Mouse (Mus musculus) spleen, adult 12 weeks (tissue): ENCODE data around the gene 9130213A22Rik.
A peak's percentile ranks its signal among the peaks of the same experiment; 100 is the strongest.

Experiments used
- DNase-seq: peaks from one replicate; pipeline ENCODE4 v3.0.0; 2022; ENCODE audit warnings: low spot score

Gene 9130213A22Rik

DNA sequence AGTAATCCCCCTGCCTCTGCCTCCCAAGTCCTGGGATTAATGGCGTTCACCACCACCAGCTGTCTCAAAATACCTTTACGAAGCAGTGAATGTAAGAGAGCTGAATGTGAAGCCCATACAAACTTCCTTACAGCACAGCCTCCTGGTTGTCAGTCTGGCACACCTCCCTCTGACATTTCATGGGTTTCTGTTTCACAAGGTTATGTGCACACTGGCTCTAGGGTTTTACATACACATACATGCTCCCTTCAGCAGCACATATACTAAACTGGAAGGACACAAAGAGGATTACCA lies 47.7 kb downstream of the 9130213A22Rik start:
- no peak for DNase-seq

DNA sequence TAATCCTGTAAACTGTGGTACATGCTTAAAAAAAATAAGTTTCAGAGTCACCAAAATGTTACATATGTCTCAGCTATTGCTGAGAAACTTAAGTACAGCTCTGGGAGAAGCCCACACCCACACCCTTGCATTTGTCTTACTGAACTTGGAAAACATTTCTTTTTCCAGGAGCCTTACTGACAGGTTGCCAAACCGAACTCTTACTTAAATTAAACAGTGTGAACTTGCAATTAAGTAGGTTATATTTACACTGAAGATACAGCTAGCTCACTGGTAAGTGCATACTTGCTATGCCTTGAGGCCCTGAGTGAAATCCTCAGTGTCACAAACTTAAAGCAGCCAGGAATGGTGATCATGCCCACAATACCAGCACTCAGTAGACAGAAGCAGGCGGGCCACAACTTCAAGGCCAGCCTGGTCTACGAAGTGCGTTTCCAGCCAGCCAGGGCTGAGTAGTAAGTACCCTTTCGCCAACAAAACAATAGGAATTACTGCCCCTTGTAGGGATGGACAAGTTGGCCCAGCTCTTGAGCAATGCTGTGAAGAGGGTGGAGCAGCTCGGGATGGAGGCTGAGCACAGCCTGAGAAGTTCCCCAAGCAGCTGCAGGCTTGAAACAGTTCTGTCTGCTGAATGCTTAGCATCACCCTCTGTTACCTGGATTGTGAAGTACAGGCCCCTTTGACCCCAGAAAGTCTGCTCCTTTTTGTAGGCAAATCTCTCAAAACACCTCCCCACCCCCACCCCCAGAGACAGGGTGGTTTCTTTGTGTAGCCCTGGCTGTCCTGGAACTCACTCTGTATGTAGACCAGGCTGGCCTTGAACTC lies 48.2 kb downstream of the 9130213A22Rik start:
- no peak for DNase-seq

DNA sequence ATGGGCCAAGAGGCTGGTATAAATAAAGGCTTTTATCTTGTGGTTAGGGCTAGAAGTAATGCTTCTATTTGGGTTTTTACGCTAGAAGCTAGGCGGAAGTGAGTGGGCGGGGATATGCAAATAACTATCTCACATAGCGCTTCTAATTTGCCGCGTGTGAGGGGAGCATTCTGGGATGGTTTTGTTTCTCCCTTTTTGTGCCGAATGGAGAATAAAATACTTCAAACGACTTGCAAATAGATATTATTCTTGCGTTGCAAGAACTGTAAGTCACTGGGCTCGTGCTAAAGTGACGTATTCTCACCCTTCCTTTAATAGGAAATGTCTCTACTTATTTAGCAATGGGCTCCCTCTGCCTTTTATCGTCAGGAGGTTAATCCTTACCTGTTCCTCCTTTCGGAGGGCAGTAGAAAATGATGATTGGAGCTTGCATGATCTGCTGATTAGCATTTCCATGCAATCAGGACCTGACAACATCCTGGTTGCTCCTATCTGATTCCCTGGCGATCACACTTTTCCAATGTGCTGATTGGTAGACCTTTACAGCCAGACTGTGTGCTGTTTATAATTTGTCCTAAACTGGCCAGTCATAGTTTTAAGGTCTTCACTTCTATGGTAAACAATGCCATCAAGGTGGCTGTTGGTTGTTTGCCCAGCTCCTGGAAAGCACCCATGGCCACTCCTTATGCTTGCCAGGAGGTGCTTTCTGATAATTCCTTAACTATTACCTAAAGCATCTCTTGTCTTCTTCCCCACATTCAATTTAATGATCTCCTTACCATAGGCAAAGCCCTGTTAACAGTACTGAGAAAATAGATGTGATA lies 49.1 kb downstream of the 9130213A22Rik start:
- DNase-seq = peak; percentile 77

DNA sequence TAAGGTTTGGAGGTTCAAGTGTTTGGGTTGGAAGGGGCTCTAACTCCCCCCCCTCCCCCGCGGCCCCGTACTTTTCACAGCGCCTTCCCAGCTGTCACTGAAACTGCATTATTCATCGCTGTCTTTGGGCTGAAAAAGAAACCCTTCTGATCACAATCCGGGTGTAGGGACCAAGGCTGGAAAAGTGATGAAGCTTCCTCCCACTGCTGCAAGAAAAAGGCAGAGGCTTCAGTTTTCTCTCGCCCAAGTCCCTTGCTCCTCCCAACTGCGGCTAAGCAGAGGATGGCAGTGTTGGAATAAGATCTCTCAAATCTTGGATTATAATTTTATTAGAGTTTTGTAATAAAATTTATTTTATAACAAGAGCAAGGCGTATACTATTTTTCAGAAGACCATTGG lies 49.7 kb downstream of the 9130213A22Rik start:
- DNase-seq = no peak

DNA sequence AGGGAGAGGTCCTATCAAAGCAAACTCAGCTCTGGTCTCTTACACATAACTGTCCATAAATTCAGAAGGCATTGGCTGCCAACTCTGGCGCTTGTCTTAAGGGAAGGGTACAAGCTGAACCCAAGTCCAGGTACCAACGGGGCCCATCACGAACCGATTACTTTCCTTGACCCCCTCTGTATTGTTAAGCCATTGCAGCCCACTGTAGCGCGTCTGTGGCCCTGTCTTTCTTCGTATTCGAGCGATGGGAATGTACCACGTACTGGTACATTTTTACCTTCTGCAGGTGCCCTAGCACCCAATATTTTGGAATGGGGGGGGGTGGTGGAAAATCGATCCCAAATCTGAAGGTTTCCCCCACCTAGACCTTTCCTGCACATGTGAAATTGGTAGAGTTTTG lies 50.2 kb downstream of the 9130213A22Rik start:
- no peak for DNase-seq

DNA sequence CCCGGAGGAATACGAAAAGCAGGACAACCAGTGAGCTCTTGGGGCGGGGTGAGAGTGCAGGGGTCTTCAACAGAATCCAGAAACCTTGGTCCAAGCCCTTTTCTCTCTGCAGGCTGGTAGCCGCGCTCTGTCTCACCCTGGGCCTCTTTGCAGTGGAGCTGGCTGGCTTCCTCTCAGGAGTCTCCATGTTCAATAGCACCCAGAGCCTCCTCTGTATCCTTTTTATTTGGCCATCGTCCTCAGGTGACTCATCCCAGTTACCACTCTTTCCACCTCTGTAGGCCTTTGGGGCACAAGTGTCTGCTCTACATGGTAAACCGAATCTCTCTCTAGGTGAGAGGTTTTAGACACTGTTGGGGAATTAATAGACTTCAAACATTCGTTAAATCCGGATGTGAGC lies 51.1 kb downstream of the 9130213A22Rik start:
- DNase-seq = no peak

DNA sequence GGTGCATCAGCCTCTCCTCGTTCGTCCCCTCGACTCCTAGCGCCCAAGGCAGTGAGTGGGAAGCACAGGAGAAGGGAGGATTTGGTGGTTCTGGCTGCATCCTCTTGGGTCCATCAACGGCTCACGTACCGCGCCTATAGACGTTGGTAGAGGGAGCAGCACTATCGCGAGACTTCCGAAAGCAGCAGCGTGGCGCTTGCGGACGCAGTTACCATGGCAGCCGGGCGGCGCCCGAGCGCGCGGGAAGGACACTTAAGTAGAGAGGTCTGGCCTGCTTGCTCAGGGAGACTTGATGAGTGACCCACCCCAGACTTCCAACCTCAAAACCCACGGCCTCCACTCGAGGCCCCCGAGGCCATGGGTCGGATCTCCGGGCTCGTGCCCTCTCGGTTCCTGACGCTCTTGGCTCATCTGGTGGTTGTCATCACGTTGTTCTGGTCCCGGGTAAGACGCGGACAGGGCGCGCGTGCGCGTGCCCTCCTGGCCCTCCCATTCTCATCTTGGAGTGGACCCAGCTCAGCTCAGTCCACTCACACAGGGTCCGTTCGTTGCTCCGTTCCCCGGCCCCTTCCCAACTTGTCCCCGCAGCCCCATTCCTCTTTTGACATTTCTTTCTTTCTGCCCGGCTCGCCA lies 51.7 kb downstream of the 9130213A22Rik start, which contains the start of gene Tmem107:
Tmem107 (plus strand) TSS at position 217 of the 633 bp plus-strand sequence.
- DNase-seq = peak; percentile 90

DNA sequence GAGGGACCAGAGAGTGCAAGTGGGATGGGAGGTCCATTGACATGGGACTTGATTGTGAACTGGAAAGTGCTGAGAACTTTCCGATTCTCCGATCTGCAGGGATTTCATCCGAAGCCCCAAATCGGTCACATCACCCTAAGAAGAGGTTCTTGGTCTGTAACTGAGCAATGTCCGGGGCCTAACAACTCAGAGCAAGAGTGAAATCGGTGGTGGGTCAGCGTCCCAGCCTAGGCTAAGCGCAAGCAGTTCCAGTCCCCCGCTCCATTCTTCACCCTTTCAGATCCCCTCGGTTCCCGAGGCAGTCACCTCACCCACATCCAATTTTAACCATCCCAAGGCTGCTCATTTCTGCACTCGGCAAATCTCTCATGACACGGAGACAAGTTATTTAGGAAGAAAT lies 52.3 kb downstream of the 9130213A22Rik start:
- no peak for DNase-seq
